Mouse (Mus musculus) midbrain, embryonic 13.5 days (tissue): ENCODE measurements around the gene Arnt2. TPM values are rescaled to one million over a fixed set of nuclear protein-coding genes. Genes with fewer than 3 reads are reported as not detected.

Experiments
- ATAC-seq: fragments of 200-750 bp; cut with Nextera tagmentation; 2 replicates; pipeline ENCODE4 v1.8.0; 2017; ENCODE audit warnings: mild to moderate bottlenecking, moderate TSS enrichment, moderate library complexity
- H3K27ac ChIP-seq: fragments of 300-500 bp; sonication (generic); 2 replicates; pipeline ENCODE4 v1.5.1; 2015; ENCODE audit warnings: inconsistent platforms, mild to moderate bottlenecking, moderate library complexity
- H3K27me3 ChIP-seq: fragments of 300-500 bp; sonication (generic); 2 replicates; pipeline ENCODE4 v1.6.1; 2015; ENCODE audit warnings: mild to moderate bottlenecking, inconsistent platforms
- H3K36me3 ChIP-seq: fragments of 300-500 bp; sonication (generic); 2 replicates; pipeline ENCODE4 v1.6.1; 2015; ENCODE audit warnings: mild to moderate bottlenecking, inconsistent platforms
- H3K4me1 ChIP-seq: fragments of 300-500 bp; sonication (generic); replicated peaks from 2 replicates; pipeline ENCODE4 v1.6.1; 2015; ENCODE audit warnings: inconsistent platforms
- H3K4me2 ChIP-seq: fragments of 300-500 bp; sonication (generic); replicated peaks from 2 replicates; pipeline ENCODE4 v1.6.1; 2015; ENCODE audit warnings: moderate library complexity, mild to moderate bottlenecking, inconsistent platforms
- H3K4me3 ChIP-seq: fragments of 300-500 bp; sonication (generic); replicated peaks from 2 replicates; pipeline ENCODE4 v1.5.1; 2015; ENCODE audit warnings: mild to moderate bottlenecking, inconsistent platforms
- H3K9ac ChIP-seq: fragments of 300-500 bp; sonication (generic); replicated peaks from 2 replicates; pipeline ENCODE4 v1.6.1; 2015; ENCODE audit warnings: mild to moderate bottlenecking, inconsistent platforms
- H3K9me3 ChIP-seq: fragments of 300-500 bp; sonication (generic); 2 replicates; pipeline ENCODE4 v1.6.1; 2016; ENCODE audit warnings: mild to moderate bottlenecking, inconsistent platforms
- WGBS: fragments of 180-500 bp; shearing (Covaris S2); methylation state at CpG from one replicate; pipeline ENCODE4 v1.1.7; 2015; 5-methylcytosine and 5-hydroxymethylcytosine counted together
- polyA plus RNA-seq: library from polyadenylated mRNA; unstranded; fragments of >200 nt; fragmentation: Nextera tagmentation; extraction: Ambion mirVana; gene quantifications from 2 replicates; pipeline ENCODE4 v1.2.1, GENCODE M21; 2015

Gene Arnt2
- polyA plus RNA-seq, 1 experiment from 2014 or later: 77.1 TPM

DNA sequence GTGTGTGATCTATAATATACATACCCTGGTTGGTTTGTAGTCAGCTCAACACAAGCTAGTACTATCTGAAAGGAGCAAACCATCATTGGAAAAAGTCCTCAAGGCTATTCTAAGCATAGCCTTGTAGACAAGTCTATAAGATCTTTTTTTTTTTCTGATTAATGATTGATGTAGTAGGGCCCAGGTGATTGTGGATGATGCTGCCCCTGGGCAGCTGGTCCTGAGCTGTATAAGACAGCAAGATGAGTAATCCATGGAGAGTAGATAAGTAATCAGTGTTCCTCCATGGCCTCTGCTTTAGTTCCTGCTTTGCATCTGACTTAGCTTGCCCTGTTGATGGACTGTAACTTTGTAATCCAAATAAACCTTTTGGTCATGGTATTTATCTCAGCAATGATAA is 11.8 kb upstream of the Arnt2 start:
- Histone ChIP-seq H3K4me3 (no peak overlapping the region), H3K4me1 (no peaks in the 10 kb centered on the region), H3K27me3 (no peaks in the 10 kb centered on the region), H3K9ac (no peak overlapping the region), H3K36me3 (no peaks in the 10 kb centered on the region), H3K27ac (no peak overlapping the region), H3K9me3 (no peaks in the 10 kb centered on the region), H3K4me2 (no peak overlapping the region)
- ATAC-seq: no peak

DNA sequence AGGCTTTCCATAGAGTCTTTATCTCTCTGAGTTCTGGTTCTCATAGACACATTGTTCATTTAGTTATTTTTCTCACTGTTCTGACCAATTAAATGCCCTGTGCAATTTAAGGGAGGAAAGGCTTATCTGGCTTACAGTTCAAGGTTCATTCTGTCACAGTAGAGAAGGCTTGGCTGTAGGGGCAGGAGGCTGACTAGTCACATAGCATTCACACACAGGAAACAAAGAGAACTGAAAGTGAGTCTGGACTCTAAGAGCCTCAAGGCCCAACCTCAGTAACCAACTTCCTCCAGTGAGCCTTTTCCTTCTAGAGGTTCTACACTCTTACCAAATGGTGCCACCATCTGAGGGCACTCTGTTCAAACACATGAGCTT is 11.3 kb upstream of the Arnt2 start:
- no peak overlapping the region for H3K4me3 ChIP-seq
- no peaks in the 10 kb centered on the region for H3K27me3 ChIP-seq
- no peaks in the 10 kb centered on the region for H3K4me1 ChIP-seq
- ATAC-seq: no peak
- no peak overlapping the region for H3K4me2 ChIP-seq
- no peaks in the 10 kb centered on the region for H3K9me3 ChIP-seq
- H3K9ac ChIP-seq: no peak overlapping the region
- no peak overlapping the region for H3K27ac ChIP-seq
- H3K36me3 ChIP-seq: no peaks in the 10 kb centered on the region

DNA sequence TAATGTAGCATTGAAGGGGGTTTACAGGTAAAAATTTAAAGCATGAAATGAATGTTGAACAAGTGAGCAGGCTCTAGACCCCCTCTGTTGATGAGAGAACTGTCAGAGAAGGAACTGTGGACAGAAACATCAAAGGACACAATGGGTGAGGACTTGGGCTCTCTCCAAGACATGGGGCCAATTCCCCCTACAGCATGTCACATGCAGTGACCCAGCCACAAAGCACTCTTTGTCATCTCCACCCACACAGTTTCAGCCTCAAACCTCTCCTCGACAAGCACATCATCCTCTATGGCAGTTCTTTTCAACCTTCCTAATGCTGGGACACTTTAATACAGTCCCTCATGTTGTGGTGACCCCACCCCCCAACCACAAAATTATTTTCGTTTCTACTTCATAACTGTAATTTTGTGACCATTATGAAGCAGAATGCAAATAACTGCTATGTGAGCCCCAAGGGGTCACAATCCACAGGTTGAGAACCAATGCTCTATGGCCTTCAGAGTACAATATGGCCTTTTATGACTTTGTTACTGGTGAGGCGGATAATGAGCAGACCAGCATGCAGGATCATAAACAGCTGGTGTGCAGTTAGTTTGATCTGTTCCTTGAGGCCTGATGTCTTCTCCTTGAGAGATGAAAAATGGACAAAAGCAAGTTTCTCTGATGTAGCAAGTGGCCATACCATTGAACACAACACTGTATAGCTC is 10.8 kb upstream of the Arnt2 start:
- no peak overlapping the region for H3K4me3 ChIP-seq
- H3K27ac ChIP-seq: no peak overlapping the region
- WGBS: 70% methylated on average over 3 of the region's 3 CpGs
- no peaks in the 10 kb centered on the region for H3K36me3 ChIP-seq
- no peaks in the 10 kb centered on the region for H3K27me3 ChIP-seq
- no peak overlapping the region for H3K9ac ChIP-seq
- H3K4me1 ChIP-seq: no peaks in the 10 kb centered on the region
- no peak overlapping the region for H3K4me2 ChIP-seq
- ATAC-seq: no peak
- no peaks in the 10 kb centered on the region for H3K9me3 ChIP-seq

DNA sequence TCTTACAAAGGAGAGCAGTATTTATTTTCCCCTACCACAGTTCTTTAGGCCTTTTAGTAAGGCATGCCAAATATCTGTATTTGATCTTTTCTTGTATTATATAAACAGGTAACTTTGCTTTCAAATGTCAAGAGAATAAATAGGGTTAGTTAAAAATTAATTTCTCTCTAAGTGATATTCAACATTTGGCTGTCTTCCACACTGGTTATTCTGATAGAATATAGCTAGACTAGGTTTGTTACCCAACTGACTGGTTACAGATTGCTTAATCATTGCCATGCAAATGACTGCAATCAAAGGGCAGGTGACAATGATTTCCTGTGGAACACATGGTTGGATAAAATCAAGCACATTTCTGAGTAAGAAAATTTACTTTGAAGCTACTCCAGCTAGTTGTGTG is 7.5 kb upstream of the Arnt2 start:
- H3K4me1 ChIP-seq: no peaks in the 10 kb centered on the region
- no peak overlapping the region for H3K4me3 ChIP-seq
- H3K27me3 ChIP-seq: no peaks in the 10 kb centered on the region
- no peaks in the 10 kb centered on the region for H3K9me3 ChIP-seq
- no peak overlapping the region for H3K27ac ChIP-seq
- no peak for ATAC-seq
- H3K4me2 ChIP-seq: no peak overlapping the region
- H3K9ac ChIP-seq: no peak overlapping the region
- H3K36me3 ChIP-seq: no peaks in the 10 kb centered on the region

DNA sequence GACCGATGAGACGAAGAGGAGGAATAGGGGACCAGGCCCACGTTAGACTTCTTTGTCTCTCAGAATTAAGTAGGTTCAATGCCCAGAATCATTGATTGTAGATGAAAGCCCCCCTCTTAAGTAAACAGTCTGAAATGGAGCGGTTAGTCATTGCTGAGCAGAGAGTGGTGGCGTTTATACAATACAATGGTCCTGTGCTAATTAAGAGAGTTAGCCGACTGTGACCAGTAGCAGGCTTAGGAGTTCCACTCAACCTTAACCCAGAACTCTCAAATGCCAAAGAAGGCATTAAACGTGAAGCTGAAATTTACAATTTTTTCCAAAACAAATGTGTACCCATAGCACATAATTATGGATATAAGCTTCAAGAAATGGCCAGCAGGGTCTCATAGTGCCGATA is 2.6 kb upstream of the Arnt2 start:
- Histone ChIP-seq H3K4me3 (no peak overlapping the region), H3K4me1 (peaks cover 28% of the 10 kb centered on the region), H3K27me3 (no peaks in the 10 kb centered on the region), H3K4me2 (no peak overlapping the region), H3K9ac (no peak overlapping the region), H3K27ac (no peak overlapping the region), H3K36me3 (0 out of 2 replicates have a peak, but pooled peaks cover under 1% of the 10 kb centered on the region), H3K9me3 (no peaks in the 10 kb centered on the region)
- ATAC-seq: no peak
- WGBS: 33% methylated on average over 8 of the region's 8 CpGs

DNA sequence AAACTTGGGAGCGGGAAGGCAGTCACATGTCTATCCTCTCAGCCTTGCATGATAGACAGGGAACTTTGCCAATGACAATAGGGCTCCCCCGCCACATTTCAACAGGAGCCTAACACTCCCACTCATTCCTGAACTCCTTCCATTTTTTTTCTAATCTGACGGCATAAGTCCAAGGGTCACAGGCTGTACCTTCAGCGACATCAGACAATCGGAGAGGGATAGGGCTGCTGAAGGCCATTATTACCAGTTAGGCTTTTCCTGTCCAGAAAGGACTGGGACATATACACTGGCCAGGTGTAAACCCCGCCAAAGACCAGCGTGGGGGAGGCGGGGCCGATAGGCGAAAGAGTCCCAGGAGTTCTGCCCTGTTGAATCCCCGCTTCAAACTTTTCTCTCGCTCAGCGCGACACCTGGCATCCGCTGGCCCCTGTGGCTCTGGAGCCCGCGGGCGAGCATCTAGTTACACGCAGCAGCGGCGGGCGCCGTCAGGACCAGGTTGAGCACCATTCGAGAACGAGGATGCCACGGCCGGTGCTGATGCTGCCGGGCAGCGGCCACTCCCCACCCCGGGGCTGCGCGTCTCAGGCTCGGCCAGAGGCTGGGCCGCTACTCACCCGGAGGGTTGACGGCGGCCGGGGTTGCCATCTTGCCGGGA is 608 bp downstream of the Arnt2 start:
- Histone ChIP-seq H3K4me2 (peak overlapping the region; percentile 79), H3K4me3 (peak overlapping the region; percentile 68), H3K4me1 (peaks cover 49% of the 10 kb centered on the region), H3K27ac (peak overlapping the region; percentile 98), H3K9ac (peak overlapping the region; percentile 96), H3K9me3 (no peaks in the 10 kb centered on the region), H3K36me3 (peaks cover 16% of the 10 kb centered on the region; the same call in 1 of the 2 replicates), H3K27me3 (no peaks in the 10 kb centered on the region)
- WGBS: under 1% methylated on average over 39 of the region's 39 CpGs
- peak; percentile 86 for ATAC-seq

DNA sequence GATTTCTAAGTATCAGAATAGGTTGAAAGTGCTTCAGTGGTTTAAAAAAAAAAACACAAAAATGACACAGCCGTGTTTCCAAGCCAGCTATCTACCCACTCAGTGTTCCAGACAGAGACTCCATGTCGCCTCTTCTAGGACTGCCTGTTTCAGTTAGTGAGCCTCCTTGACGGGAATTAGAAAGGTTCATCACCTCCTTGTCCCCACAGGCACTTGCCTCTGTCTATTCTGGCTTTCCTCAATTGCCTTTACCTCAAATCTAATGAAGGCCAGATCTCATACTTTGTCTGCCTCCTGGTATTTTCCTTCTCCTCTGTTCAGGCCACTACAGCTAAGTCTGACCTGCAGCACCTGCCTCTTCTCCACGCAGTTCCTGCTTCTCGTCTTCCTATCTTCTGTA is 1.7 kb downstream of the Arnt2 start:
- Histone ChIP-seq H3K27me3 (no peaks in the 10 kb centered on the region), H3K9ac (peak overlapping the region; percentile 96), H3K4me2 (peak overlapping the region; percentile 79), H3K4me3 (peak overlapping the region; percentile 68), H3K36me3 (peaks cover 16% of the 10 kb centered on the region; the same call in 1 of the 2 replicates), H3K27ac (0 out of 2 replicates have a peak overlapping the region, but pooled peaks have one; percentile 98), H3K4me1 (peaks cover 59% of the 10 kb centered on the region), H3K9me3 (no peaks in the 10 kb centered on the region)
- WGBS: 75% methylated on average over 5 of the region's 5 CpGs
- no peak for ATAC-seq

DNA sequence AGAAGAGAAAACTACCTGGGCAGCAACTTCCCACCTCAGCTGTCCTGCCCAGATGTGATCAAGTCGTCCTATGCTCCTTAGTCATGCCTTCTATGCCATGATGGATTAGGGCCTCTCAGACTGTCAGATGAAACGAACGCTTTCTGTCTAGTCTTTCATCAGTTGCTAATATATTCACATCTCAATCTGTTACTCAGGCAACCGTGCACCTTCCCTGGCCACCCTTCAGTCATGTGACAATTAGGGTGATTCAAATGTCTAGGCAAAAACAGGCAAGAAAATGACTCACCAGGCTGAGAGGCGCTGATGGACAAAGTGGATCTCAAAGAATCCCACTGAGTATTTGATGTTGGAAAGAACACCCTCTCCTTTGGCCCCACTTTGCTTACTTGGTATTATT is 6.6 kb downstream of the Arnt2 start:
- peak; percentile 72 for ATAC-seq
- H3K4me1 ChIP-seq: peaks cover 82% of the 10 kb centered on the region
- H3K4me2 ChIP-seq: peak overlapping the region; percentile 5
- no peak overlapping the region for H3K9ac ChIP-seq
- no peaks in the 10 kb centered on the region for H3K27me3 ChIP-seq
- peak overlapping the region; percentile 78 for H3K27ac ChIP-seq
- WGBS: 3% methylated on average over 5 of the region's 5 CpGs
- no peak overlapping the region for H3K4me3 ChIP-seq
- H3K36me3 ChIP-seq: peaks cover 16% of the 10 kb centered on the region; the same call in 1 of the 2 replicates
- no peaks in the 10 kb centered on the region for H3K9me3 ChIP-seq

DNA sequence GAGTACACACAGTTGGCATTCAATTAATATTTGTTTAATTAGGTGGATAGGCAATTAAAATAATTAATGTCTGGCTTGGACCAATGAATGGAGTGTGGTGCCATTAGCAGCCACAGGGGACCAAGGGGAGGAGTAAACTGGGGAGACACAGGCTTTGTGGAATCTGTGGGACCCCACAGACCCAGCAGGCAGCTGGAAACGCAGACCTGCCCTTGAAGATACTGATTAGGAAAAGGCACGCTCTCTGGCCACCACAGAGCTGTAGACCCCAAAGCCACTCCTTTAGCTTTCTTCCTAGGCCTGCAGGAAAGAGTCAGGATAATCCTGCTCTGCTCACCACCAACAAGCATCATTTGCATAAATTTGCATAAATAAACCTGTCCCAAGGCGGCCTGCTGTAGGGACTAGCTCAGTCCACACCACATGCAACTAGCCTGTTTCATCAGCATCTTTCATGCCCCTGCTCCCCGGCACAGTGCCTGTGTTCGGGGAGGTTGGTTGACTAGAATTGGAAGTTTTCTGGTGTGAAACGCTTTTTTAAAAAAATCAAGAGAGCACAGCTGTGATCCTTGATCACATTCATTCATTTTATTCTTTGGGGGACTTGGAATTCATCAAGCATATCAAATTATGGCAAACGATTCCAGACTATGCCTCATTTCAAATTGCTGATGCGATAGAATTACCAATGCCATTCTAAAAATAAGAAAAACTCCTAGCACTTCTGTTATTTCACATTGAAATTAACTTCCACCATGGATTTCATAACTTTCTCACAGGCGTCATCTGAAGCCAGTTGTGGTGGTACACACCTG is 8.1 kb downstream of the Arnt2 start:
- H3K27ac ChIP-seq: peak overlapping the region; percentile 78
- peak; percentile 91 for ATAC-seq
- H3K9ac ChIP-seq: no peak overlapping the region
- H3K4me3 ChIP-seq: no peak overlapping the region
- H3K9me3 ChIP-seq: no peaks in the 10 kb centered on the region
- H3K4me1 ChIP-seq: peaks cover 80% of the 10 kb centered on the region
- H3K27me3 ChIP-seq: no peaks in the 10 kb centered on the region
- peaks cover 12% of the 10 kb centered on the region; the same call in 1 of the 2 replicates for H3K36me3 ChIP-seq
- peak overlapping the region; percentile 19 for H3K4me2 ChIP-seq
- 26% methylated on average over 9 of the region's 9 CpGs for WGBS

DNA sequence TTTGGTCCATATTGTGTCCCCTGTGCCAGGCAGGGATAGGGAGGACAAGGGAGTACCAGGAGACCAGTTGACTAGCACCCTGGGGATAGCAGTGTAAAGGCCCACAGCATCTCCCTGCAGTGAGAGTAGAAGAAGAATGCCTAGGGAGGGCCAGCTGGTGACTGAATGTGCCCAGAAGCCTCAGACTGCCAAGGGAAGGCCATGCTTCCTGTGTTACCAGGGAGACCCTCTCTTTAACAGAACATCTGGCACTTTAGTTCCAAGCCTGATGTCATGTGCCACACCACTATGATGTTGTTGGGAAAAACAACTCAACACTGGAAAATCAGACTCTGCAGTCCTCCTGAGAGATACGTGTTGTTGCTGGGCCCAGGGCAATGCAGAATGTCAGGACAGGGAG is 12.7 kb downstream of the Arnt2 start:
- no peak overlapping the region for H3K4me3 ChIP-seq
- H3K27ac ChIP-seq: peak overlapping the region; percentile 15
- H3K36me3 ChIP-seq: no peaks in the 10 kb centered on the region
- H3K9me3 ChIP-seq: no peaks in the 10 kb centered on the region
- H3K4me1 ChIP-seq: peaks cover 47% of the 10 kb centered on the region
- no peak for ATAC-seq
- H3K9ac ChIP-seq: no peak overlapping the region
- no peaks in the 10 kb centered on the region for H3K27me3 ChIP-seq
- WGBS: 56% methylated on average over 1 of the region's 1 CpGs
- H3K4me2 ChIP-seq: no peak overlapping the region

DNA sequence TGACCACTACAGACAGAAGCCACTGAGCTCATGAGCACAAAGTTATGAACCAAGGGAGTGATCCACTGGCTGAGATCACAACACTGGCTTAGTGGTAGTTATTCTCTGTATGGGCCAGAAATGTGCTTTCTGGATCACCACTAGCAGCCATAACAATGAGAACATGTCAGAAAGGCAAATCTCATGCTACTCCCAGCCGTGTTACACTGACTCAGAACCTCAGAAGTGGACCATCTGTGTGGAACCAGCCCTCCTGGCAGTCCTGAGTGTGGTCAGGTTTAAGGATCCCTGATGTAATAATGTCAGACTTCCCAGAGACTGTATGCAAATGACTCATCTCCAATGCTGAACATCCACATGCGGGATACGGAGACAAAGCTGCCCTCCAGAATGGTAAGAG is 13.4 kb downstream of the Arnt2 start:
- H3K27me3 ChIP-seq: no peaks in the 10 kb centered on the region
- no peak for ATAC-seq
- H3K4me2 ChIP-seq: no peak overlapping the region
- no peaks in the 10 kb centered on the region for H3K36me3 ChIP-seq
- H3K4me1 ChIP-seq: peaks cover 40% of the 10 kb centered on the region
- no peaks in the 10 kb centered on the region for H3K9me3 ChIP-seq
- no peak overlapping the region for H3K27ac ChIP-seq
- H3K9ac ChIP-seq: no peak overlapping the region
- H3K4me3 ChIP-seq: no peak overlapping the region
- 94% methylated on average over 3 of the region's 3 CpGs for WGBS

DNA sequence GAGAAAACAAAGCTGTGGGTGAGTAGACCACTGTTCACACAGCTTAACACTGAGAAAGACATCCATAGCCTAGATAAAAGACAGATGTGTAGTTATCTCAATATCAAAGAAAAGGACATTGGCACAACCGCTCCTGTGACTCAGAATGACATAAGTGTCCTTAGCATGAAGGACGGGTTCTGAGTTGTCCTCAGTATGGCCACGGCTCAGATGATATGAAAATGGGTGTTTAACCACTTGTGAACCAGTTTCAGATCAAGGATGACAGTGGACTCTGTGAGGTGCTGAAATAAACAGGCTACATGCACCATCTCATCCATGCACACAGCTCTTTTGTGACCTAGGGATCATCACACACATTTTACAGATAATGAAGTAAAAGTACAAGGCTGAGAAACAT is 22.1 kb downstream of the Arnt2 start:
- no peaks in the 10 kb centered on the region for H3K27me3 ChIP-seq
- no peak for ATAC-seq
- H3K9me3 ChIP-seq: no peaks in the 10 kb centered on the region
- H3K4me3 ChIP-seq: no peak overlapping the region
- H3K27ac ChIP-seq: no peak overlapping the region
- H3K4me2 ChIP-seq: no peak overlapping the region
- 0 out of 2 replicates have a peak, but pooled peaks cover 3% of the 10 kb centered on the region for H3K36me3 ChIP-seq
- H3K4me1 ChIP-seq: no peaks in the 10 kb centered on the region
- H3K9ac ChIP-seq: no peak overlapping the region
- 86% methylated on average over 3 of the region's 3 CpGs for WGBS
